Mouse (Mus musculus) liver, embryonic 13.5 days (tissue): ENCODE measurements at regions not wholly inside any gene's neighbourhood (a gene's known extent, or its start where the extent isn't known, plus 50 kb on each side); places are given as distances from the start of the nearest gene placed in this dataset.
A peak's percentile ranks its signal among the peaks of the same experiment; 100 is the strongest.

Experiments used
- ATAC-seq: fragments of 200-750 bp; cut with Nextera tagmentation; 2 replicates; pipeline ENCODE4 v1.8.0; 2017; ENCODE audit warnings: low read depth, mild to moderate bottlenecking, moderate number of reproducible peaks, moderate library complexity
- DNase-seq: peaks from one replicate; pipeline ENCODE4 v3.0.0; 2022
- H3K27ac ChIP-seq: fragments of 300-500 bp; sonication (generic); 2 replicates; pipeline ENCODE4 v1.5.1; 2015; ENCODE audit warnings: moderate library complexity, mild to moderate bottlenecking, inconsistent platforms
- H3K27me3 ChIP-seq: fragments of 300-500 bp; sonication (generic); 2 replicates; pipeline ENCODE4 v1.6.1; 2015; ENCODE audit warnings: mild to moderate bottlenecking, inconsistent platforms
- H3K36me3 ChIP-seq: fragments of 300-500 bp; sonication (generic); 2 replicates; pipeline ENCODE4 v1.6.1; 2015; ENCODE audit warnings: mild to moderate bottlenecking, inconsistent platforms
- H3K4me1 ChIP-seq: fragments of 300-500 bp; sonication (generic); replicated peaks from 2 replicates; pipeline ENCODE4 v1.6.1; 2015; ENCODE audit warnings: inconsistent platforms
- H3K4me2 ChIP-seq: fragments of 300-500 bp; sonication (generic); 2 replicates; pipeline ENCODE4 v1.6.1; 2015; ENCODE audit warnings: inconsistent platforms, mild to moderate bottlenecking, moderate library complexity
- H3K4me3 ChIP-seq: fragments of 300-500 bp; sonication (generic); replicated peaks from 2 replicates; pipeline ENCODE4 v1.5.1; 2015; ENCODE audit warnings: mild to moderate bottlenecking, inconsistent platforms
- H3K9ac ChIP-seq: fragments of 300-500 bp; sonication (generic); 2 replicates; pipeline ENCODE4 v1.6.1; 2015; ENCODE audit warnings: mild to moderate bottlenecking, inconsistent platforms
- H3K9me3 ChIP-seq: fragments of 300-500 bp; sonication (generic); replicated peaks from 2 replicates; pipeline ENCODE4 v1.6.1; 2016; ENCODE audit warnings: inconsistent platforms
- WGBS: fragments of 180-500 bp; shearing (Covaris S2); methylation state at CpG from one replicate; pipeline ENCODE4 v1.1.7; 2015; ENCODE audit not compliant: insufficient replicate concordance; 5-methylcytosine and 5-hydroxymethylcytosine counted together

DNA sequence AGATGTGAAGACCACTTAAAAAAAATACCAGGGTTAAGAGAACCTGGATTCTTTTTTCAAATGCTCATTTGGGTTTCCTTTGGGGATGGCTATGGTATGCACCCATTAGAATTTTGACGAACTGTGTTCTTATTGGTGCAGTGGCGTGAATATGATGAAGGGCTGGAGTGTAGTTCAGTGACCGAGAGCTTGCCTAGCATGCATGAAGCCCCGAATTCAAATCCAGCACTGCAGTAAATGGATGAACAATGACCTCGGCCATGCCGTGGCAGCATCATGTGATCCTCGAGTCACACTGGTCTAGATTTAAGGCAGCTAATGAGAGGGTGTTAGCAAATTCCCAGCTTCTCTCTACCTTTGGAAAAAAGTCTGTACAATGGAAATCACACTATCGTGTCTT, 286.4 kb upstream of the Ubash3b start:
- ATAC-seq (no peak), DNase-seq (no peak)
- 57% methylated on average over 8 of the region's 8 CpGs for WGBS
- H3K27ac ChIP-seq, result no peak overlapping the region
- H3K4me2 ChIP-seq, result no peak overlapping the region
- no peak overlapping the region for H3K4me3 ChIP-seq
- H3K9me3 ChIP-seq, result no peaks in the 10 kb centered on the region
- H3K27me3 ChIP-seq, result no peaks in the 10 kb centered on the region
- H3K9ac ChIP-seq, result no peak overlapping the region
- H3K4me1 ChIP-seq, result no peaks in the 10 kb centered on the region
- no peaks in the 10 kb centered on the region for H3K36me3 ChIP-seq

DNA sequence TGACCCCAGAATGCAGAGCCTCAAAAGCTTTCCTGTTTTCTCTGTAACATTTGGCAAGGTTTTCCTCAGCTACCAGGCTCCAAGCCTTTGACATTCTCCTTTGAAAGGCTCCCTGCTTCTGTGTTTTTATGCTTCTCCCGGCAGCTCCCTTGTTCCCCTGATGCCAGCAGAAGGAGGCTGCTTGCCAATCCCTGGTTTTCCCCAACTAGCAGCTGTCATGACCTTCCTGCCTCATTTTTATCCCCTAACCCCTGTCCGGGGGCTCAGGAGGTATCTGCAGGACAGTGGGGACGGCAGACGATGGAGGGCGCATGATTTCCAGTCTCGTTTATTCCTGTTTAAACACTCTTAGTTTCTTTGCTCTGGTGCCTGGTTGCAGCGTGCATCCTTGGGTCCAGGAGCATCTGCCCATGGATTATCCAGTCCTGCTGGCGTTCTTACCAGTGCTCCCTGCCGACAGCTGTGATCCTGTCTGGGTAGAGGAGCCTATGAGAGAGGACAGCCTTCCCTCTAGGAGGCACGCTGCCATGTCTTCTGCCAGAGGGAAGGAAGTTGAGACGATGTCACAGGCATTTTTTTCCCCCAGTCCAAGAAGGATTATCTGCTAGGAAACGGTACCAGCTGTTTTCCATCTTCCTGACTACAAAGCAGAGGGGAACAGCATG, 285.8 kb upstream of the Ubash3b start:
- Histone ChIP-seq H3K4me2 (no peak overlapping the region), H3K9ac (no peak overlapping the region), H3K27ac (peak overlapping the region; percentile 35; the same call in 1 of the 2 replicates), H3K4me3 (no peak overlapping the region), H3K4me1 (no peaks in the 10 kb centered on the region), H3K27me3 (no peaks in the 10 kb centered on the region), H3K9me3 (no peaks in the 10 kb centered on the region), H3K36me3 (no peaks in the 10 kb centered on the region)
- DNase-seq (no peak), ATAC-seq (no peak)
- WGBS, result 19% methylated on average over 12 of the region's 12 CpGs

DNA sequence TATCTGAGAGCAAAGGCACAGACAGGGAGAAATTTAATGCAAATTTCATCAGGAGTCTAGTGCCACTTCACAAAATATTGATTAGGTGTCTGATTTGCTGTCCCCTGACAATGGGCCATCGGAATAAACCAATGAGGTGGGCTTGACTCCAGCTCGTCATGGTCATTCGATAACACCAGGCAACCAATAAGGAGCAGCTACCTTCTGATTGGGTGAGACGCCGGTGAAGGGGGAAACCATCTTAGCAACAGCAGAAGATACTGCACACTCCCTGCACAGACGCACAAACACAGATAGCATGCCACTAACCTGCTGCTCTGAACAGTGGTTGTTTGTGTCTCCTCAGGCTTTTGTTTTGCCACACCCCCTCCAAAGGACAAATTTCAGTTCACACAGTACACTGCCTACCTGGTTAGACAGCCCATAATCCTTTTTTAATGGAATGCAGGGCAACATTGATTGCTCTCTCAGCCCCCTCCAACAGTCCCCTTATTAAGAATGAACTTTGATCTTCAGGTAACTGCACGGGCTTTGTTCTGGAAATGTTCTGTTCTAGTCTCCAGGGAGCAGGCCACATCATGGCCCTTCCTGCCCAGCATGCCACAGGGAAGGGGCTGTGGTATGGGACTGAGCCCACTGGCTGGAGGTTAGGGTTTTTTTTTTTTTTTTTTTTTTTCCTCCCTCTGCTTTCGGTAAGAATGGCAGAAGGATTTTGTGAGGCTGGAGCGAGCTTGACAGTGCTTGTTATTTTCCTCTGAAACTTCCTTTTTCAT, 285.1 kb upstream of the Ubash3b start:
- DNase-seq (no peak), ATAC-seq (no peak)
- Histone ChIP-seq H3K9ac (no peak overlapping the region), H3K4me1 (no peaks in the 10 kb centered on the region), H3K36me3 (no peaks in the 10 kb centered on the region), H3K9me3 (no peaks in the 10 kb centered on the region), H3K27ac (no peak overlapping the region), H3K4me2 (no peak overlapping the region), H3K4me3 (no peak overlapping the region), H3K27me3 (no peaks in the 10 kb centered on the region)
- 58% methylated on average over 9 of the region's 9 CpGs for WGBS

DNA sequence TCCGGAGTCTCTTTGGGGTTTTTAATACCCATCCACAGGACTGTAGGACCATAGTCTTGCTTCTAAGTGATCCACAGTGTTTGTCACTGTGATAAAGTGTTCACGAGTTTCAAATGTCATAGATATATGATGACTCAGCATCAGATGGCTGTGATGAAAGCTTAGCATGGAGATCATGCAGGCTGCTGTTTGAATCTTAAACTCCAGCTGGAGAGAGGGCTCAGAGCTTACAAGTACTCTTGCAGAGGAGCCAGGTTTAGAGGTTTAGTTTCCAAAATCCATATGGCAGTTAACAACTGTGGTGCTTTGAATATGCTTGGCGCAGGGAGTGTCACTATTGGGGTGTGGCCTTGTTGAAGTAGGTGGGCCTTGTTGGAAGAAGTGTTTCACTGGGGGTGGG, 280.9 kb upstream of the Ubash3b start:
- Histone ChIP-seq H3K4me1 (no peaks in the 10 kb centered on the region), H3K4me2 (no peak overlapping the region), H3K4me3 (no peak overlapping the region), H3K36me3 (no peaks in the 10 kb centered on the region), H3K27me3 (no peaks in the 10 kb centered on the region), H3K27ac (no peak overlapping the region), H3K9ac (no peak overlapping the region), H3K9me3 (no peaks in the 10 kb centered on the region)
- no peak for ATAC-seq
- DNase-seq, result no peak
- 60% methylated on average over 3 of the region's 3 CpGs for WGBS

DNA sequence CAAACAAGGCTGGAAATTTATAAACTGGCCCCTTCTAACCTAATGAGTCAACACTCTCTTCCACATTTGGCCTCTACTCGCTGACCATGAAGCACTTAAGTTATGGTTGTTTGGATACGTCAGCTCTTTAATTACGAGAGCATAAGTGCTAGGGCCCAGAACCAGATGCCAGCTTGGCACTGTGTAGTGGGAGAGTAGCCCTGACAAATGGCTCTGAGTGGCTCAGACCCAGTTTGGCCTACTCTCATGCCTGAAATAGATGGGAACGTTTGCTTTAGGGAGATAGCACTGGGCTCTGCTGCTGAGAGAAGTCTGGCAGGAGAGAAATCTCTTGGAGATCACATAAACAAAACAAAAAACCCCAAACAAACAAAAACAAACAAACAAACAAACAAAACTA, 278.5 kb upstream of the Ubash3b start:
- 69% methylated on average over 4 of the region's 4 CpGs for WGBS
- DNase-seq (no peak), ATAC-seq (no peak)
- Histone ChIP-seq H3K4me2 (no peak overlapping the region), H3K36me3 (no peaks in the 10 kb centered on the region), H3K4me1 (no peaks in the 10 kb centered on the region), H3K9me3 (no peaks in the 10 kb centered on the region), H3K4me3 (no peak overlapping the region), H3K9ac (no peak overlapping the region), H3K27ac (no peak overlapping the region), H3K27me3 (no peaks in the 10 kb centered on the region)

DNA sequence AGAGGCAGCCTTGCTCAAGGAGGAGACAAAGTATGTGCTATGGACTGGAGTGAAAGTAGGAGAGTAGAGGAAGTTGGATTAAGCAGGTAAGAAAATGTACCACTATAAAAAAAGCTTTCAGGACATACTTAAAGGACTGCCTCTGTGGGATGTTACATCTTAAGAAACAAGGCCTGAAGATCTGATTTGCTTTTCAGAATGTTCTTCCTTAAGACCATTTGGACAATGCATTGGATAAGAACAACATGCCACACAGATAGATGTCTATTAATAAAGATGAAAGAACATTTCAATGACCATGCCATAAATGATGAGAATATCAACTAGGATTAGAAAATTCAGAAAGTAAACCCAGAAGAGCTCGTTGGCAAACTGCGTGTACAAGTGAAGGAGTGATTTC, 276.6 kb upstream of the Ubash3b start:
- WGBS, result 65% methylated on average over 2 of the region's 2 CpGs
- Histone ChIP-seq H3K36me3 (no peaks in the 10 kb centered on the region), H3K9ac (no peak overlapping the region), H3K27me3 (no peaks in the 10 kb centered on the region), H3K27ac (no peak overlapping the region), H3K4me2 (no peak overlapping the region), H3K4me3 (no peak overlapping the region), H3K9me3 (no peaks in the 10 kb centered on the region), H3K4me1 (no peaks in the 10 kb centered on the region)
- ATAC-seq, result no peak
- no peak for DNase-seq

DNA sequence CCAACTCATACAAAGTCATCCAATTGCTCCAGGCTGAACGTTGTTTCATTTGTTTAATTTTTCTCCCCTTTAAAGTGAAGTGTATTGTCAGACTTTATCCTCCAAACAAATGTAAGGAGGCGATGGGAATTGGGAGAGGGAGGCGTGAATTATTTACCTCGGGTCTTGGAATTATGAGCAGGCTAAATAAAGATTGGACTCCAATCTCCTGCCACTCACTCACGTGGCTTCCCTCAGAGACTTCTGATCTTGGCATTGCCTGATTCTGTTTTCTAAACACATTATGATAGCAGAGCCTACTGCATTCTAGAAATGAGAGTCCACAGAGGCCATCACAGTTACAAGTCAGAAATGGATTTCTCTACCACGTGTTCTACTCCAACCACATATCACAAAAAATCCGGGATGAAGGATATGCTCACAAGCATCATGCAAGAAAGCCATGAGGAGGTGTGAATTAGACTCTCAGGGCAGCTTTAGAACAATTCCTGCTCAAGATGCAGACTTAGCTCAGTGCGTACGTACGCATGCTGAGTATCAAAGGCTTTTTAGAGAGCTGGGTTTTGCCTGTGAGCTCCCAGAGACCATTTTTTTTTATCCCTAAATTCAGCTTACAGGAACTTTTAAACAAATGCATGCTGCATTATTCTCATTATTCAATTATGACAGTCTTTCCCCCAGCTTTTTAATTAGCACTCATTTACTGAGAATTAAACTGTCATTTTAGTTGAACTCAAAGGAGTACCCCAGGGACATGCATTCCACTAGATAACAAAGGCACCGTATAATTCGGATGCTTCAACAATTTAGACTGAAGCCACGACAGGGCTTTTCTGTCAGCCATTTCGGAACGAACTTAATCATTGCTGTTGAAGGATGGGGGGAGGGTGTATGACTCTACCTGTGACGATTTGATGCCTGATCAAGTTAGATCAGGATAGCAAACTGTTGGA, 269.2 kb upstream of the Ubash3b start:
- ATAC-seq (no peak), DNase-seq (no peak)
- no peaks in the 10 kb centered on the region for H3K36me3 ChIP-seq
- H3K4me2 ChIP-seq, result no peak overlapping the region
- H3K27ac ChIP-seq, result no peak overlapping the region
- no peak overlapping the region for H3K4me3 ChIP-seq
- H3K27me3 ChIP-seq, result no peaks in the 10 kb centered on the region
- no peak overlapping the region for H3K9ac ChIP-seq
- WGBS, result 65% methylated on average over 16 of the region's 16 CpGs
- H3K4me1 ChIP-seq, result no peaks in the 10 kb centered on the region
- no peaks in the 10 kb centered on the region for H3K9me3 ChIP-seq

DNA sequence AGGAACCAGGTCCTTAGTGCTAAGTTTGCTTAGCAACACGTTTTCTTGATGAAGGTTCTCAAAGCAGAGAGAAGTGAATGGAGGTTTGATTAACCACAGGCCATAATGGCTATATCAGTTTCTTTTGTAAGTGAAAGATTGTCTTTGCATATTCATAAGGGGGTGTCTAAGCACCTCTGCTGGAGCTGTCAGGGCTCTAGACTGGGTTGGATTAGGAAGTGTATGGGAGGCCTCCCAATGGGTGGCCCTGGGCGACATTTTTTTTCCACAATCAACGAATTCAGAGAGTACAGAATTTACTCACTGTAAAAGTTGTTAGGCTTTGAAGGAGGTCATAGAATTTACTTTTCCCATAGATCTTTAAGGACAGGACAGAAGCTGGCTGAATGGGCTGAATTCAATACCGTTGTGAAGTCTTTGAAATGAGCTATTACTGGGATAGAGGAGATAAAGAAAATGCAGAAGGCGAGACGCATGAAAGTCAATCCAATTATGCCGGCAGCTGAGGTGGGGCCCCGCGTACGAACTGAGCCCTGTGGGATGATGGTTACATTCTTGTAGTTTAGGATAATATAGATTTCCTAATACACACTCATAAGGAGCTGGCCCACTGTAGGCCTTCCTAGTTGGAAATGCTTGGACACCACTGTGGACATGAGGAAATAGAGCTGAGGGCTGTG, 268.4 kb upstream of the Ubash3b start:
- no peaks in the 10 kb centered on the region for H3K4me1 ChIP-seq
- no peak overlapping the region for H3K27ac ChIP-seq
- H3K27me3 ChIP-seq, result no peaks in the 10 kb centered on the region
- no peak overlapping the region for H3K9ac ChIP-seq
- no peak overlapping the region for H3K4me2 ChIP-seq
- no peaks in the 10 kb centered on the region for H3K36me3 ChIP-seq
- ATAC-seq (no peak), DNase-seq (no peak)
- WGBS, result 72% methylated on average over 10 of the region's 10 CpGs
- H3K9me3 ChIP-seq, result no peaks in the 10 kb centered on the region
- no peak overlapping the region for H3K4me3 ChIP-seq

DNA sequence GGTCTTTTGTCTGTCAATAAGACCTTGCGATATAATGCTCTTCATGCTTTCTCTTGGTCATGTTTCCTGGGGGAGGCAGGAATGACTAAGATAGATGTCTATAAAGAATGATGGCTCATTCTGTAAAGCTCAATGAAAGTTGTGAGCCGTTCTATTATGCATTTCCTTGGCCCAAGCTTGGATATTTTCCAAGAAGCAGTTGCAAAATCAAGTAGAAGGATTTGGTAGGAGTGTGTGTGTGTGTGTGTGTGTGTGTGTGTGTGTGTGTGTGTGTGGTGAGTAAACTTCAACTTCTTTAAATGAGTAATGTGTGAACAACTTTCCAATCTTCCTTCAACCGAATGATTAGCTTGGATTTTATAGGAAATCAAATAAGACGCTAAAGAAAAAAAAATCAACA, 267.7 kb upstream of the Ubash3b start:
- no peak overlapping the region for H3K9ac ChIP-seq
- H3K4me1 ChIP-seq, result no peaks in the 10 kb centered on the region
- DNase-seq (no peak), ATAC-seq (no peak)
- H3K9me3 ChIP-seq, result no peaks in the 10 kb centered on the region
- H3K27ac ChIP-seq, result no peak overlapping the region
- H3K36me3 ChIP-seq, result no peaks in the 10 kb centered on the region
- no peaks in the 10 kb centered on the region for H3K27me3 ChIP-seq
- no peak overlapping the region for H3K4me2 ChIP-seq
- H3K4me3 ChIP-seq, result no peak overlapping the region
- WGBS, result 61% methylated on average over 4 of the region's 4 CpGs

DNA sequence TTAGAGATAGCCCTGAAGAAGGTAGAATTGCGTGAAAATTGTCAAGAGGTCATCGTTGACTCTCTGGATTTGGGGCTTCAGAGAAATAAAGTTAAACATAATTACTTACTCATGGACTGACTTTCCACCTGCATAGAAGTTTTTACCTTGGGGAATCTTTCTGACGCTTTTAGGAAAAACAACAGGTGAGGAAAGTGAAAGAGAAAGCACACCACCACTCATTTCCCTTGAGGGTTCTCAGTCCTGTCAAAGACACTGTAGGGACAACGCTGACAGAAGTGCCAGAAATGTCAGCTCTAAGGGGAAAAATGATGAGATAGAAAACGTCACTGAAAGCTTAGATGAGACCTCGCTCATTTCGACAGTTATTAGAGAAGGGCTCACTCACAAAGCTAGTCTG, 265.2 kb upstream of the Ubash3b start:
- H3K4me3 ChIP-seq, result no peak overlapping the region
- H3K4me2 ChIP-seq, result no peak overlapping the region
- DNase-seq (no peak), ATAC-seq (no peak)
- no peak overlapping the region for H3K27ac ChIP-seq
- WGBS, result 57% methylated on average over 7 of the region's 7 CpGs
- no peaks in the 10 kb centered on the region for H3K9me3 ChIP-seq
- H3K9ac ChIP-seq, result no peak overlapping the region
- no peaks in the 10 kb centered on the region for H3K36me3 ChIP-seq
- no peaks in the 10 kb centered on the region for H3K4me1 ChIP-seq
- H3K27me3 ChIP-seq, result no peaks in the 10 kb centered on the region

DNA sequence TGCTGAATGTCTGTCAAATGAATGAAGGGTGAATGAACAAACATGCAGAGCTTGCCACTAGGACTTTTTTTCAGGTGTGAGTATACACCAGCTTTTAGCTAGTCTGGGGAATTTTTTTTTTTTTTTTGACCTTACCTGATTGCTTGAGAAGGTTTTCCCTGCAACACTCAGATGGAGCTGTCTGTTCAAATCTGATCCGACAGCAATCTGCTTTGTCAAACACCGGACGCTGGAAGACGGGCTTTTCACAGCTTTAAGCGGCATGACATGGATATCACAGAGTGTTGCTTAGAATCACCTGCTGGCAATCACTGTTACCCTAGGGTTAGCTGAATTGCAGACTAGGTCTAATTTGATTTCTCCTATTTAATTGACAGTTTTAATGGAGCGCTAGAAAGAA, 263.7 kb upstream of the Ubash3b start:
- no peaks in the 10 kb centered on the region for H3K36me3 ChIP-seq
- ATAC-seq (no peak), DNase-seq (no peak)

More for the DNA sequence above, 263.7 kb upstream of the Ubash3b start:
- Histone ChIP-seq H3K9ac (no peak overlapping the region), H3K27me3 (no peaks in the 10 kb centered on the region), H3K9me3 (no peaks in the 10 kb centered on the region), H3K4me2 (no peak overlapping the region), H3K4me3 (no peak overlapping the region), H3K27ac (no peak overlapping the region), H3K4me1 (no peaks in the 10 kb centered on the region)
- 81% methylated on average over 6 of the region's 6 CpGs for WGBS
